Mouse (Mus musculus): ENCODE measurements around the gene Iffo2. TPM values are rescaled to one million over a fixed set of nuclear protein-coding genes. Genes with fewer than 3 reads are reported as not detected.
A peak's percentile ranks its signal among the peaks of the same experiment; 100 is the strongest.

Gene Iffo2
- polyA plus RNA-seq, 1 experiment from 2014 or later, result 4.2 TPM

- Histone ChIP-seq H3K27me3 (no peaks in the 10 kb centered on the region; the same call in 1 of the 2 replicates), H3K36me3 (no peaks in the 10 kb centered on the region), H3K4me3 (no peak overlapping the region), H3K4me1 (peaks cover 6% of the 10 kb centered on the region; the same call in 1 of the 2 replicates), H3K9me3 (no peaks in the 10 kb centered on the region), H3K4me2 (replicated peaks) (no peak overlapping the region), H3K9ac (replicated peaks) (no peak overlapping the region), H3K27ac (replicated peaks) (no peak overlapping the region)
- WGBS, result 58% methylated on average over 6 of the region's 6 CpGs
- no peak for ATAC-seq (ENCODE audit: low FRiP score, low read depth)
Measured at GRCm38 (mm10) chr4:139667632-139668031, 137.3 kb downstream of the Iffo2 start.

- WGBS, result 25% methylated on average over 6 of the region's 6 CpGs
- Histone ChIP-seq H3K27me3 (peaks cover 5% of the 10 kb centered on the region), H3K4me1 (peaks cover 6% of the 10 kb centered on the region; the same call in 1 of the 2 replicates), H3K4me3 (no peak overlapping the region), H3K36me3 (no peaks in the 10 kb centered on the region), H3K9ac (replicated peaks) (no peak overlapping the region), H3K27ac (replicated peaks) (no peak overlapping the region), H3K4me2 (replicated peaks) (no peak overlapping the region), H3K9me3 (no peaks in the 10 kb centered on the region)
- peak; percentile 49; the same call in 1 of the 2 replicates for ATAC-seq (ENCODE audit: low FRiP score, low read depth)
Measured at GRCm38 (mm10) chr4:139669847-139670246, 139.5 kb downstream of the Iffo2 start.

Small RNA genes within 50 kb of the gene (microRNA-seq; reads per million reads assigned to microRNA genes)
- gene Gm25571 (not detected), gene Mir7020 (not detected)

Other genes starting within 250 kb of the Iffo2 start
- 13.5 and 14.1 TPM in 2 replicates for gene Pqlc2, start 219.8 kb upstream of the Iffo2 start, polyA plus RNA-seq (2016; fragmentation: Nextera tagmentation; extraction: Ambion mirVana)
- gene Akr7a5, start 219.8 kb upstream of the Iffo2 start, polyA plus RNA-seq (2016; fragmentation: Nextera tagmentation; extraction: Ambion mirVana), result 74.4 and 81.2 TPM in 2 replicates
- 106 TPM in 2 replicates for gene Mrto4, start 178.0 kb upstream of the Iffo2 start, polyA plus RNA-seq (2016; fragmentation: Nextera tagmentation; extraction: Ambion mirVana)
- 39.0 and 42.0 TPM in 2 replicates for gene Emc1, start 178.0 kb upstream of the Iffo2 start, polyA plus RNA-seq (2016; fragmentation: Nextera tagmentation; extraction: Ambion mirVana)
- gene Ubr4, start 177.9 kb upstream of the Iffo2 start, polyA plus RNA-seq (2016; fragmentation: Nextera tagmentation; extraction: Ambion mirVana), result 80.6 and 80.9 TPM in 2 replicates
- not detected in 2 replicates for gene Gm21969, start 72.6 kb downstream of the Iffo2 start, polyA plus RNA-seq (2016; fragmentation: Nextera tagmentation; extraction: Ambion mirVana)
- 17.5 and 19.6 TPM in 2 replicates for gene Aldh4a1, start 92.3 kb downstream of the Iffo2 start, polyA plus RNA-seq (2016; fragmentation: Nextera tagmentation; extraction: Ambion mirVana)
- gene Tas1r2, start 123.0 kb downstream of the Iffo2 start, polyA plus RNA-seq (2016; fragmentation: Nextera tagmentation; extraction: Ambion mirVana), result not detected in 2 replicates